Mouse (Mus musculus): ENCODE measurements at regions not wholly inside any gene's neighbourhood (a gene's known extent, or its start where the extent isn't known, plus 50 kb on each side); places are given as distances from the start of the nearest gene placed in this dataset.

DNA sequence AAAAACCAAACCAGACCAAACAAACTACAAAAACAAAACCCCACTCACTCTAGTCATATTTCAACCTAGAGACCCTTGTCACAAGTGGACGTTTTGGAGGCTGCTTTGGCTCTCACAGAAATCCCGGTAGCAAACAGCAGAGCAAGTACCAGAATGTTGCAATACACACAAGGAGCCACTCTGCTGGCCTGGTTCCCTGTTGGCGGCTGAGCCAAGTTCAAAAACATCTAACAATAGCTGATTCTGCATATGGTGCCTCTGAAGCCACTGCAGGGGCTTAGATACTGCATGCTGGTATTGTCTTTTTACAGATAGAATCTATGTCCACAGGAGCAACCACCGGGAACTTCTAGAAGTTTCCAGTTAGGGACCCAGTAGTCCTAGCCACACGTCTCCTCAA lies 159.6 kb upstream of the Map1b start:
- TF ChIP-seq TAL1 (IDR thresholded peaks at IDR 0.05; ENCODE audit: low read length): no peak
- TF ChIP-seq GATA1 (IDR thresholded peaks at IDR 0.05; ENCODE audit: low read length): no peak
